ENCODE assay signal across 25 mouse cellular contexts in genomic region chr3:67084742-67085141, GRCm38 (mm10).
"Had no signal": no experiment of that assay in that cellular context is flagged by ENCODE, and none has a peak within 500 bp of the region (broad histone marks: within the 10 kb centered on the region; RNA-seq: fewer than 3 reads in every experiment).

No protein-coding gene starts in this region.

- H3K9me3 ChIP-seq: heart, embryonic 13.5 days; heart, embryonic 15.5 days; hindbrain, embryonic 15.5 days; limb, embryonic 13.5 days; limb, embryonic 15.5 days had no signal

- H3K27ac ChIP-seq: heart, adult 2 months; heart, embryonic 13.5 days; heart, embryonic 15.5 days; hindbrain, embryonic 13.5 days; hindbrain, embryonic 15.5 days; hindbrain, postnatal 0 days; kidney, embryonic 15.5 days; kidney, postnatal 0 days; limb, embryonic 13.5 days; limb, embryonic 15.5 days had no signal

- H3K27me3 ChIP-seq: heart, embryonic 13.5 days; heart, embryonic 15.5 days; hindbrain, embryonic 13.5 days; hindbrain, embryonic 15.5 days; kidney, embryonic 15.5 days; limb, embryonic 13.5 days; limb, embryonic 15.5 days had no signal

- H3K36me3 ChIP-seq: heart, embryonic 15.5 days; hindbrain, embryonic 13.5 days; hindbrain, embryonic 15.5 days; kidney, embryonic 15.5 days; limb, embryonic 13.5 days; limb, embryonic 15.5 days had no signal

- H3K9ac ChIP-seq: heart, embryonic 13.5 days; heart, embryonic 15.5 days; hindbrain, embryonic 13.5 days; hindbrain, embryonic 15.5 days; kidney, embryonic 15.5 days; limb, embryonic 13.5 days; limb, embryonic 15.5 days had no signal

- H3K4me1 ChIP-seq: heart, embryonic 13.5 days; heart, embryonic 15.5 days; hindbrain, embryonic 13.5 days; hindbrain, embryonic 15.5 days; kidney, embryonic 15.5 days; limb, embryonic 13.5 days; limb, embryonic 15.5 days had no signal

- H3K4me2 ChIP-seq: heart, embryonic 11.5 days; heart, embryonic 13.5 days; heart, embryonic 15.5 days; hindbrain, embryonic 13.5 days; hindbrain, embryonic 15.5 days; kidney, embryonic 15.5 days; limb, embryonic 13.5 days; limb, embryonic 15.5 days had no signal

- H3K4me3 ChIP-seq: heart, adult 2 months; heart, embryonic 13.5 days; heart, embryonic 15.5 days; hindbrain, embryonic 13.5 days; hindbrain, embryonic 15.5 days; kidney, embryonic 15.5 days; limb, embryonic 13.5 days; limb, embryonic 15.5 days had no signal

- ATAC-seq: hindbrain, postnatal 0 days; intestine, embryonic 16.5 days had no signal

- DNase-seq: gastrocnemius, postnatal 14 days; gastrocnemius, postnatal 36 days; heart, adult 11 months; heart, adult 2 months; heart, postnatal 14 days; heart, postnatal 36 days; kidney, adult 11 months; kidney, adult 2 months; kidney, adult 9 months; kidney, postnatal 14 days; kidney, postnatal 36 days; layer of hippocampus, adult 9-11 months; layer of hippocampus, postnatal 36 days; left cerebral cortex, postnatal 4 days had no signal
